Mouse (Mus musculus) gastrocnemius, postnatal 25 days (tissue): ENCODE measurements around the gene Cacnb1. TPM values are rescaled to one million over a fixed set of nuclear protein-coding genes. Genes with fewer than 3 reads are reported as not detected.

Experiments used
- DNase-seq: peaks from one replicate; pipeline ENCODE4 v3.0.0; 2022
- long read RNA-seq, 2 experiments: library from polyadenylated mRNA; stranded (forward); transcript quantifications; one replicate each; pipeline ENCODE4 v2.0.0; 2021
- total RNA-seq, 2 experiments: library from RNA; stranded (reverse); gene quantifications; 1 replicate in 1 of 2; 2 replicates in 1 of 2; pipeline ENCODE4 v1.2.3; 2021

Gene Cacnb1
- 100 to 1,000 TPM; 212 to 259 TPM for total RNA-seq
- long read RNA-seq, experiment 1, transcript Cacnb1-204 (12 exons, 1,778 nt), result major isoform, 283 of 412 reads
- long read RNA-seq, experiment 1, transcript Cacnb1-202 (13 exons, 1,880 nt), result minor isoform, 25 of 412 reads
- long read RNA-seq, experiment 1, partial matches to known transcripts, result 35 of 412 reads
- long read RNA-seq, experiment 1, other reads (novel, unspliced or antisense), result 69 of 412 reads
- long read RNA-seq, experiment 2, transcript Cacnb1-204 (12 exons, 1,778 nt), result major isoform, 263 of 417 reads
- long read RNA-seq, experiment 2, transcript Cacnb1-202 (13 exons, 1,880 nt), result minor isoform, 56 of 417 reads
- long read RNA-seq, experiment 2, partial matches to known transcripts, result 53 of 417 reads
- long read RNA-seq, experiment 2, other reads (novel, unspliced or antisense), result 44 of 417 reads

GRCm38 (mm10) chr11:98022555-98023371, at the start of gene Cacnb1:
Gene Cacnb1 (minus strand): TSS chr11:98023034.
- peak; percentile 69 for DNase-seq

DNA sequence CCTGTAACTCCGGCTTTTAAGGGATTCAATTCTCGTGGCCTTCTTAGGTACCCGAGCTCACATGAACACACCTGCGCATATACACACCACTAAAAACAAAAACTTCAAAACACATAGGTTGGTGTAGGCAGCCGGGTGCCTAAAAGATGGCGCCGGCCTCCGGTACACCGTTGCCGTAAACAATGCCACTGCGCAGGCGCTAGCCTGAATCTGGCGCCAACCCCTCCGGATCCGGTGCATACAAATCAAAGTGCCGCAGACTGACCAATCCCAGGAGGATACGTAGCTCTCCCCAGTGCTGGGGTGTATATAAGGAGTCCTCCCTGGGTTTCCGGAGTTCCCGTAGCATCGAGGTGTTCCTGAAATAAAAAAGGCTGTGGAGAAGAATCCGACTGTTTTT, 44.4 kb upstream of the Cacnb1 start:
- DNase-seq, result no peak

- DNase-seq, result no peak
These were observed 43.4 kb upstream of the Cacnb1 start for GRCm38 (mm10) chr11:98066201-98066600.

DNA sequence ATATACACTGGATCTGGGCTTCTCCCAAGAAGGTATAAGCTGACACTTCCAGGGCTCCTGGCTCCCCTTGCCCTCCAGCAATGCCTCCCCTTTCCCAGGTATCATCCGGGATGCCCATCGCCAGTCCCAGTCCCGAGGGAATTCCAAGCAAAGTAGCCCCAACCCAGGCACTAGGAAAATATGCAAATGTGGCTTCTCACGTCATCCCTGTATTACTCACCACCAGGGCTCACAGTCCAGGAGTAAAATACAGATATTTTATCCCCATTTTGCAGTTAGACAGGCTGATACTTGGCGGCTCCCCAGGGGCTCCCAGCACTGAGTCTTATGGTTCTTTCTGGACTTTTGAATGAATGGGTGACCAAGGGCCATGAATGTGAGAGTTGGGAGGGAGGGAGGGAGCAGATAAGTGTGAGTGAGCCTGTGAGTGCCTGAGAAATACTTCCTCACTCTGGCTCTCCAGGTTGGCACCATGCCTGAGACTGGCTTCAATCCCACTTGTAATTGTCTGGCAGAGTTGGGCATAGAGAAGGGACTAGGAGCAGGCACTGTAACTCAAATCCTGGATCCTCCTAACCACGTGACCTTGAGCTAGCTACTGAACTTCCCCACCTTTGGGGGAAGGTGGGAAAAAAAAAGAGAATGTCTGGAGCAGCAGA, 39.2 kb upstream of the Cacnb1 start:
- no peak for DNase-seq

DNA sequence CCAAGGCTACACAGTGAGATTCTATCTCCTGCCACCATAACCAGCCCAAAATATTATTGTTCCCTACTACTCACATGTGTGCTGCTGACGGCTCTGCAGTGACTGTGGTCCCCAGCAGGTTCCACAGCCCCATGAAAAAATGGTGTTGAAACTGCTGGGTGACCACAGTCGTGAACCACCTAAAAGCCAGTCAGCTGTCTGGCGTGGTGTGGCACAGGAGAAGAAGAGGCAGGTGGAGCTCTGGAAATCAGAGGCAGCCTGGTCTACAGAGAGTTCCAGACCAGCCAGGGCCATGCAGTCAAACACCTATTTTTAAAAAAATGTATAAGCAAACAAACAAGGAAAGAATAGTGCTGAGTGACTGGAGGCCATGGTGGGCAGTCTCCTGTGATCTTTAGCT, 38.6 kb upstream of the Cacnb1 start:
- no peak for DNase-seq

DNA sequence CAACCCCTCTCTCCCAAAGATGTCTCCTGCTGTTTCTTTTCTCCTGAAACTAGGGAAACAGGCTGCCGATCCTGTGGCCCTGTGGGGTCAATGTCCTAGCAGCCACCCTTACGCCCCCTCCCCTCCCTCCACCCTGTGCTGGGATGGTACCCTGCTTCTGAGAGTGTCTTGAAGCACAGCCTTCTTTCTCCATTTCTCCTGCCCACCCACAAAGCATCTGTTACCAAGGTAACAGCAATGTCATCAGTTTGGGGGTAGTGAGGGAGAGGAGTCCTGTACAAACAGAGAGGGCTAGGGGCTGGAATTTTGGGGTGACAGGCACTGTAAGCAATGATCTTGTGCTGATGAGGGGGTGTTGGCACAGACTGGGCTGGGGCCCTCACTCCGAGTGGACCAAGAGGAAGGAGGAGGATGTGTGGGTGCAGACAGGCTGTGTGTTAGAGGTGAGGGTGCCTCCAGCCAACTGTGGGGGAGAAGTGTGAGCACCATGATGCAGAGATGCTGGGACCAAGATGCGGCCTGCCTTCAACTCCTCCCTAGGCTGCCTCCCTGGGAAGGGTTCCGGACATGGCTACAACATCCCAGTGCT, 37.4 kb upstream of the Cacnb1 start:
- DNase-seq, result no peak

DNA sequence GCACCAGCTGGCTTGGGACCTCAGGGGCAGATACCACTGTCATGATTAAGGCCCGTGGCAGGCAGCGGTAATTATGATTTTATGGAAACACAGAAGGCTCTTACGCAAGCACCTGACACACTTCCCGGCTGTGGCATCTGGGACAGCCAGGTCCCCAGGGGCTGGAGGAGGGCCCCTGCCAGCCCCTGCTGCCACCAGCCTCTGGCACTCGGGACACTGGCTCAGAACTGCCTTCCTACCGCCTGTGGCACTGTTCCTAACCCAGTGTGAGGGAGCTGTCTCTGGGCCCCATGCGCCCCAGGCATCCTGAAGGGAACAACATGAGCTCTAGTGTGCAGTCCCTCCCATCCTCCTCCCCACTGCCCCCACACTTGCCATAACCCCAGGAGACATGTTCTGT, 36.8 kb upstream of the Cacnb1 start:
- DNase-seq, result peak; percentile 58

DNA sequence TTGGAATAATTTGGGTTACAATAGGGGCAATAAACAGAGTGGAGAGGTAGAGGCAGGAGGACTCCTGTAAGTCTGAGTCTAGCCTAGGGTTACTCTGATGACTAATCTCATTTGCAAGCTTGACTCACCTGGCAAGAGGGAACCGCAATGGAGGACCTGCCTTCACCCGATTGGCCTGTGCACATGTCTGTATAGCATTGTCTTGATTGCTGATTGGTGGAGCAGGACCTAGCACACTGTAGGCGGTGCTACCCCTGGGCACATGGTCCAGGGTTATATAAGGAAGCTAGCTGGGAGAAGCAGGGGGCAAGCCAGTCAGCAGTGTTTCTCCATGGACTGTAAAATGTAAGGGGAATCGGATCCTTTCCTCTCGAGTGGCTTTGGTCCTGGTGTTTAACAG, 35.2 kb upstream of the Cacnb1 start:
- no peak for DNase-seq

GRCm38 (mm10) chr11:98057466-98057865, 34.6 kb upstream of the Cacnb1 start:
- no peak for DNase-seq

DNA sequence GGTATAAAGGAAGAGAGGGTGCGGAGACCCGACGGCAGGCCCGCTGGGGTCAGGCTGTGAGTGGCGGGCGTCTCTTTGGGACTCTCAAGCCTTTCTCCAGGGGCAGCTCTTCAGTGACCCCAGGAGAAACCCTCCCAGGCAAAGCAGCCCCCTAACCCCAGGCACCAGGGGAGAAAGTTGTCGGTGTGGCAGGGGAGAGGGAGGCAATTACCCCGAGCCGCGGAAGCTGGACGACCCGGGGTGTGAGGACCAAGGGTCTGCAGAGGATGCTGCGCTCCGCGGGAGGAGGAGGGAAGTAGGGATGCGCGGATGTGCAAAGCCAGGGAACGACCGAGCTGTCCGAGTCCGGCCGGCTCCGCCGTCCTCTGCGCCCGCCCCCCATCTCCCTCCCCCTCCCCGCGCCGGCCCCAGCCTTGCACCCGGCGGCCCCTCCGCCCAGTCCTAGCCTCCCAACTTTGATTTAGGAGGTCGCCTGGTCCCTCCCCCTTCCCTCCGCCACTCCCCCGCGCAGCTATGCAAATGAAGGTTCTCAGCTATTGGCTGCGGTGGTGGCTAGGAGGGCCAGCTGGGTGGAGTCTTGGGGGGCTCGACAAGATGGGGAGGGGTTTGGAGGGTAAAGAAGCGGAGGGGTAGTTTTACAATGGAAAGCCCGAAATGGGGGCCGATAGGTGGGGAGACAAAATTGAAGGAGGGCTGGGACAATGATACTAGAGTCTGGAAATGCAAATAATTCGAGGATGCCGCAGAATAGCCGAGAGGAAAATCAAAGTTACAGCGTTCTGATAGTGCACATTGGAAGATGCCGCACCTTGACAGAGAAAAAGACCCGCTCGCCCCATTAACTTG, 30.4 kb upstream of the Cacnb1 start, which contains the start of gene Stac2:
Gene Stac2, minus strand, starts transcription at position 474 of the 846 bp plus-strand sequence.
- DNase-seq, result peak; percentile 69

- no peak for DNase-seq
These were observed 29.5 kb upstream of the Cacnb1 start for GRCm38 (mm10) chr11:98052129-98052988.

DNA sequence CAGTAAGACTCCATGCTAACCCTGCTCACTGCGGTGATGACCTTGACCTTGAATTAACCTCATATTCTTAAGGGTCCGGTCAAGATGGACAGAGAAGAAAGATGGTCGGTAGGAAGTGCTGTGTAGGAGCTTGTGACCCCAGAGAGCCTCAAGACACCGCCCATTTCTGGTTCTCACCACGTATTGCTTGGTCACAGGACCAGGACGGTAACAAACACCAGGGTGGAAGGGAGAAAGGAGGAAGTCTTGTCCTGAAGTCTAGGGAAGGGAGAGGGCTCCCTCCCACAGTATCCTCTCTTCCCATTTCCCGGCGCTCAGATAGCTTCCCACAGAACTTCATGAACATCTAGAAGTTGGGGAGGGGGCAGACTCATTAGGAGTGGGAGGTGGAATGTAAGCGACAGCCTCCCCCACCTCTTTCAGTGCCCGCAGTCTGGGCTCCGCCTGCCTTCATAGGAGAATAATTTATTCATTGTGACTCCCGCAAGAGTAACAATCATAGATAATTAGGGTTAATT, 28.8 kb upstream of the Cacnb1 start:
- DNase-seq, result no peak

GRCm38 (mm10) chr11:98050940-98051339, 28.1 kb upstream of the Cacnb1 start:
- DNase-seq, result no peak

GRCm38 (mm10) chr11:98050520-98050815, 27.6 kb upstream of the Cacnb1 start:
- DNase-seq, result no peak

GRCm38 (mm10) chr11:98049672-98050519, 27.1 kb upstream of the Cacnb1 start:
- no peak for DNase-seq

GRCm38 (mm10) chr11:98047745-98048144, 24.9 kb upstream of the Cacnb1 start:
- no peak for DNase-seq

- DNase-seq, result no peak
These were observed 23.6 kb upstream of the Cacnb1 start for GRCm38 (mm10) chr11:98046466-98046865.

DNA sequence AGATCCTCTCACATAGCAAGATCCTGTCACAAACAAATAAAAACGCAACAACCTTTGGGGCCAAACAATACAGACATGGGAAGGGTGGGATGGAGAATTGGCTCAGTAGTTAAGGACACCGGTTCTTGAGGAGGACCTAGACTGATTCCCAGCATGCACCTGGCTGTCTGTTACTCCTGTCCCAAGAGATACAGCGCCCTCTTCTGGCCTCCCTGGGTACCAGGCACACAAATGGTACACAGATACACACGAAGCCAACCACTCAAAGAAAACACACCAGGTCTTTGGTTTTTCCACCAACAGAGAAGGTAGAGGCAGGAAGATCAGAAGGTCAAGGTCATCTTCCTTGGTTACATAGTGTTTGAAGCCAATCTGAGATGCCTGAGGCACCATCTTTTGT, 22.8 kb upstream of the Cacnb1 start:
- no peak for DNase-seq

DNA sequence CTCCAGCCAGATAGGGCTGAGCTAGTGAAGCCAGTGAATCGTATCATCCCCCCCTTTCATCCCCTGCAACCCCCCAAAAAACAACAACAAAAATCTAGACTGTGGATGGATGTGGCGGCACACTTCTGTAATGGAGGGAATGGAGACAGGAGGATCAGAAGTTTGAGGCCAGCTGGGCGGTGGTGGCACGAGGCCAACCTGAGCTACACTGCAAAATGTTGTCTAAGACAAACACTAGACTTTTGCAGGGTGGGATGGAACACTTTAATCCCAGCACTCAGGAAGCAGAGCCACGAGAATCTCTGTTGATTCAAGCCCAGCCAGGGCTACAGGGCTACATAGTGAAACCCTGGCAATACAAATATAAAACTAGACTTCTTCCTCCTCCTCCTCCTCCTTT, 21.2 kb upstream of the Cacnb1 start:
- DNase-seq, result no peak
